Mouse (Mus musculus): ENCODE results near the gene Acsm2.
A peak's percentile ranks its signal among the peaks of the same experiment; 100 is the strongest.

DNA sequence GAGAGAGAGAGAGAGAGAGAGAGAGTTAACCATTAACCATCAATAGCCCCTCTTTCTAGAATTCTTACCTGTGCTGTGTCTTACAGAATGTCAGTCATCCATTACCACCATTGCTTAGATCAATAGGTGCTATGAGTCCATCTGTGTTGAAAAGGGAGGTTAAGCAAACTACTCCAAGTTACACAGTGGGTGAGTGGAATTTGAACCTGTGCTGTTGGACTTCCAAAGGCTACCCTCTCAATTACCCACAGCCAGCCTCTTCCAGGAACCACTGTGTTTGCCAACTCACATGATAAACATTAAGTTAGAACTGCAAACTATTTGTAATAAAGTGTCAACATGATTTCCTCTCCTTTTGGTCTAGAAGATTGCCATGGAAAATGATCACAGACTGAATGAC, 66.0 kb downstream of the Acsm2 start:
- peak; percentile 81 for TF ChIP-seq EP300 (IDR thresholded peaks at IDR 0.05; ENCODE audit: low read depth)
- no peak for TF ChIP-seq CTCF (IDR thresholded peaks at IDR 0.05; ENCODE audit: low read depth)

All from liver, postnatal 0 days (tissue).